Mouse (Mus musculus) bone marrow macrophage, adult 2 months (primary cell): ENCODE measurements around the gene Rgs7bp.

Source experiments
- CTCF ChIP-seq: IDR thresholded peaks from 2 replicates; pipeline ENCODE4 v1.5.1; 2012; ENCODE audit warnings: low read depth, mild to moderate bottlenecking, low read length, moderate library complexity
- POLR2A ChIP-seq: IDR thresholded peaks from 2 replicates; pipeline ENCODE4 v1.6.1; 2012; ENCODE audit warnings: mild to moderate bottlenecking, low read depth, low read length, borderline replicate concordance

DNA sequence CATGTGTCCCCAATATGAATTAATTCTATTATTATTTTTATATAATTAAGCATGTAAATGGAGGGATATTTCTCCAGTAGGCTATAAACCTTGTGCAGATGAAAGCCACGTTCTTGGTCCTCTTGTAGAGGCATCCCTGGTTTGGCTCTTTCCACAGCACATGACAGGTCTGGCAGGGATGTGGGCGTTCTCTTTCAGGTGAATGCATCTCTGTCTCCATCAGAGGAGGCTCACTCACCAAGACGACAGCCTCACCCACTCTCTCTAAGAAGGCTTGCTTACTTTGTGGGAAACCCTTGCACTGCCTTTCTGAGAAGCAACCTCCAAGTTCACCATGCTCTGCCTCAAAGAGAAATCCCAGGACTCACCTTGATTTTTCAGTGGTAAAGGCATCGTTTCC lies 91.0 kb downstream of the Rgs7bp start:
- no peak for TF ChIP-seq POLR2A
- TF ChIP-seq CTCF, result no peak
